Mouse (Mus musculus) thymus, postnatal 10 days (tissue): ENCODE measurements around the gene Zfp775.

Experiments used
- DNase-seq, 2 experiments: peaks; one replicate each; pipeline ENCODE4 v3.0.0; 2021; ENCODE audit warnings: low spot score in 2 of 2

Gene Zfp775

DNA sequence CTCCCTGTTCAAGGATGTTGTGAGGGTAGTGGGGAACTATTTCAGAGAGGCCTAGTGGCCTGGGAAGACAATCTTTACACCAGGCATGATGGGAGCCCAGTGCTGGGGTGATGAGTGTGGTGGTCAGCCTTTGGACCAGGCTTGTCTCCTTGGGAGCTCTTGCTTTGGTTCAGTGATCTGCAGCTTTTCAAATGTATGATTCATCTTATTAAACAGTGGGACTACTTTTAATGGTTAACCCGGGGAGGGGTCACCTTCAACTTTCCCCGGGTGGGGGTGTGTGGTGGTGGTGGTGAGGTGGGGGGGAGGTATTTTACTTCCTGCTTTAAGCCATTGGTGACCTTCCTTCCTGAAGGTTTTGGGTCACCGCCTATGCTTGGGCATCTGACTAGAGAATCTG is 26.5 kb downstream of the Zfp775 start:
- no peak for DNase-seq

DNA sequence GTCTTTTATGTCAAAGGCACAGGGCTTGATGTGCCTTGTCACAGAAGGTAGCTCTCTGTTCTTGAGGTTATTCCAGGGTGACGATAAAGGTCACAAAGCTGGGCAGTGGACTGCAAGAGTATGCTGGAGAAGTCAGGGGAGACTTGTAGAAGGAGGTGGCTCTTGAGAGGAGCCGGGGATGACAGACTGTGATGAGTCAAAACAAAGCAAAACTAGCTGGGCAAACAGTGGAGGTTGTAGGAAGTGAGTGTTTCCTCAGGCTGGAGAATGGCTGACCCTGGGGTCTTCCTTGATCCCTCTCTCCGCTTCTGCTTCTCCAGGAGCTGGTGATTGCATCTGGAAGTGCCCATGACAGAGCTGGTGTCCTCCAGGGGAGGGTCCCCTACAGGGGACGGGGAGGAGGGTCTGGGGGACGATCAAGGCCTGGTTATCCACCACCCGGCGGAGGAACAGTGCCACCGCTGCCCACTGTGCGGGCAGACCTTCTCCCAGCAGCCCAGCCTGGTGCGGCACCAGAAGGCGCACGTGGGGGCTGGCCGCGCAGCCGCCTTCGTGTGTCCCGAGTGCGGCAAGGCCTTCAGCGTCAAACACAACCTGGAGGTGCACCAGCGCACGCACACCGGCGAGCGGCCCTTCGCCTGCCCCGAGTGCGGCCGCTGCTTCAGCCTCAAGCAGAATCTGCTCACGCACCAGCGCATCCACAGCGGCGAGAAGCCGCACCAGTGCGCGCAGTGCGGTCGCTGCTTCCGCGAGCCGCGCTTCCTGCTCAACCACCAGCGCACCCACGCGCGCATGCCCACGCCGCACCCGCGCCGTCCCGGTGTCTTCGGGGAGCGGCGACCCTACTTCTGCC is 27.2 kb downstream of the Zfp775 start:
- peak in 1 of 2 experiments; percentile 41 for DNase-seq

DNA sequence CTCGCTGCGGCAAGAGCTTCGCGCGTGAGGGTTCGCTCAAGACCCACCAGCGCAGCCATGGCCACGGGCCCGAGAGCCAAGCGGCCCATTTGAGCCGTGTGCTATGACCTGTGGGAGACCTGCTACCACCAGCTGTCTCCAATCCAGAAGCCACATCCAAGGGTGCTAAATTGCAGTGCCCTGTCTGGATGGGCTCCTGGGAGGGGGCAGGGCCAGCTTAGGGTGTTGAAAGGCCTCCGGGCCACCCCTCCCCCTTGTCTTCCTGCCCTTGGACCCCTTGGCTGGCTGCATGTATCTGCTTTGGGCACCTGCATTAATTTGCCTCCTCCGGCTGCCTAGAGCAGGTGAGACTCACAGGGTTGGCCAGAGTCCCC is 27.8 kb downstream of the Zfp775 start:
- DNase-seq, result no peak

DNA sequence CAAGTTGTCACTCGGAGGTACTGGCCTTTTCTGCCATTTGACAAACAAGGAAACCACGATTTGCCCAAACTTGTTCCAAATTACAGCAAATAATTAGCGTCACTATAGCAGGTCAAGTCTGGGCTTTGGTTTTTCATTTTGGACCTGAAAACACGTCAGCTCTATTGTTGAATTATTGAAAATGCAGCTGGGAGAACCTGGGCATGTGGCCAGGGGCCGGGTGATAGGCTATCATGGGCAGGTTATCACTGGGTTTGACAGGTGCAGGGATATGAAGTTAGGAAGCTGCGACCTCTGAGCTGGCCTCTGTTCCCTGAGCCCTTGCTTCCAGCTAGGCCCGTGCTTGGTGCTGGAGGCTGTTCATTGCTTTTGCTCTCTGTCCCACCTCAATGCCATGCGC is 29.0 kb downstream of the Zfp775 start:
- DNase-seq, result no peak

DNA sequence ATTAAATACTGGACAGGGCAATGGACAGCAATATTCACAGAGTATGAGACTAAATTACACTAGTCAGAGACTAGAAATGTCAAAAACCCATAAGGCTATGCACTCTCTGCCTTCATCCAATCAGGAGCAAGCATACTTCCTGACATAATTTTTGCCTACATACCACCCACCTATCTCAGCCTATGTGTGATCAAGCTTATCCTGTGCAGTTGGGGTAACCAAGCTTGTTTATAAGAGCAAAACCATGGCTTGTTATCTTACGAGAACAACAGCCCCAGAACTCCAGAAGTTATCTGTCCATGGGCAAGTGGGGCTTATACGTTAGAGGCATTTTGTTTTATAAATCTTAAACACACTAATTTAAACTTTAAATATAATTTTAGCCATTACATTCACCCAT is 33.2 kb downstream of the Zfp775 start:
- DNase-seq, result no peak

DNA sequence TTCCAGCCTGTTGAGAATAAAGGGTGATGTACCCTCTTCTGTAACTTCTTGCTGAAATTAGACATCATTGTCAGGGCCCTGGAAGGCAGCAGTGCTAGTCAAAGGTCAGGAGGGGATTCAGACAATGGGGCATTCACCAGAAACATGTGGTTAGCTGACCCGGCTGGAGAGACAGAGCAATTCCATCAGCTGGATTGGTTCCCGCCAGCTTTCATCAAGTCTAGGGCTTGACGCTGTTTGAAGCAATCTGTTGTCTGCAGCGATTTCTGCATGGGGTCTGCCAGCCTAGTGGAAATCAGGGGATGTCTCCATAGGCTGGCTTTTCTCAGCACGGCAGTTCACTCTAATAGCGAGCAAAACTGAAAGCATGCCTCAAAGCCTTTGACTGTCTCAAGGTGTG is 34.7 kb downstream of the Zfp775 start:
- DNase-seq, result no peak

DNA sequence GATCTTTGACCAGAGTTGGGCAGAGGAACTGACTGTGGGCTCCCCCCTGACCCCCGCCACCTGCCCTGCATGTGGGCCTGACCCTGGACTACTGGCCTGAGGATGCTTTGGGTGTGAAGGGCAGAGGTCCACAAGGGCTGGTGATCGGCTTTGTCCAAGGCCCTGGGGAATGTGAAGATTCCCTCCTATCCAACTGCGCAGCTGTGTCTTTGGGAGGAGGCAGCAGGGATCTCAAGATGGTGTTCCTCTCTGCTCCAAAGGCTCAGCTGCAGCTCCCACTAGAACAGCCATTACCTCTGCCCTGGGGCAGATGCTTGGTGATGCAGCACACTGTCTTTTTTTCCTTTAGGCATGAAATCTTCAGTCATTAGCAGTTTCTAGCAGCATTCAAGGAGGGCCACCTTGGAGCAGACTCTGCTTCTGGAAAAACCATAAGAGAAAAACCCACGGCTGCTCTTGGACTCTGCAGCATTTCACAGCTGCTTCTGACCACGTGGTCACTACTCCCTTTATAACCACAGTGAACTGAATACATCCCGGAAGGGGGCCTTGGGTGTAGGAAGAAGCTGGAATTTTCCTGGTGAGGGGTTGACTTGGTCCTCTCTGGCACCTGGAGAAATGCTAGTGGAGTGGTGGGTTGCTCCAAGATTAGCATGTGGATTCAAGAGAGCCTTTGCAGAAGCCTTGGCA is 36.1 kb downstream of the Zfp775 start:
- DNase-seq, result no peak

DNA sequence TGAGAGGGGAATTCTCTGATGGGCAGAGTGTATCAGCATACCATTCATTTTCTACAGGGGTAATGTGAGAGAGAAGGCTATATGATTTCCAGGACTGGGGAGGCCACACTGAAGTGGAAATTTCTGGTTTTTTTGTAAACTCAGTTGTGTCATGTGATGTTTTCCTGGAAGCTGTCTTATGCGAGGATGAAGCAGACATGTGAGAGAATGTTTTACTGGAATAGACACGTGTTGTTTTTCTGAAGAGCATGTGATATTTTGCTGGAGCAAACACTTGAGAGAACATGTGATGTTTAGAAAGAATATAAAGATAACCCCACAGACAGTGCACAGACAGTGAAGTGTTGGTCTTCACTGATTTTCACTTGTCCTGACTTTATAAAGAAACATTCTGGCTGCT is 36.7 kb downstream of the Zfp775 start:
- no peak for DNase-seq

DNA sequence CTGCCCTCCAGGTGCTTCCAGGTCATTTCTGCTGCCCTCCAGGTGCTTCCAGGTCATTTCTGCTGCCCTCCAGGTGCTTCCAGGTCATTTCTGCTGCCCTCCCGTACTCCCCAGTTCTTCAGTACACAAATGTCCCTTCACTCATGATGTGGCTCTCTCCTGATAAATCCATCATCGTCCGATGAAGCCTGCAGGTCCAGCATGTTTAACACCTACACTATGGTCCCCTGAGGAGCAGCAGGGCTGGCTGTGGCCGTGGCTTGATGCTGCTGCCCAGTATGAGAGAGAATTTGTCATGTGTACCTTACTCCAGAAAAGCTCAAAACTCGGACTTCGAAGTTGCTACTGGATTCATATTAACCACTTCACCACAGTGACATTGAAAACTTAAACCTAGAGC is 39.5 kb downstream of the Zfp775 start:
- DNase-seq, result no peak

DNA sequence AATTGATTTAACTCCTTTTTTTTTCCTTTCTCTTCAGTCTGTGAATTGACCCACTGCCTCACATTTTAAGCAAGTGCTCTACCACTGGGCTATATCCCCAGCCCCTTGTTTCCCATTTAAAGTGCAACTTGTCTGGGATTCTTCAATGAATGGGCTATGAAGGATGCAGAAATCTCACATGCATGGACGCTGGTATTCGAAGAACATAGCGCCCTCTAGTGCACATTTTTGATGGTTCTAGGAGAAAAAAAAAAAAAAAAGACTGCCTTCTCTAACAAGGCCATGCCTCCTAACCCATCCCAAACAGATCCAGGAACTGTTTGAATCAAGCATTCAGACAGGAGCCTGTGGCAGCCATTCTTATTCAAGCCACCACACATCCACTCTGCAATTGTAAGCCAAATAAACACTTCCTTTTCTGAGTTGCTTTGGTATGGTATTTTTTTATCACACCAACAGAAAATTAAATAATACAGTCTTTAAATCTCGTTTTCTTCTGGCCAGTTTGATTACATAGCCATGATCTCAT is 41.0 kb downstream of the Zfp775 start:
- DNase-seq, result peak in 1 of 2 experiments; percentile 60

DNA sequence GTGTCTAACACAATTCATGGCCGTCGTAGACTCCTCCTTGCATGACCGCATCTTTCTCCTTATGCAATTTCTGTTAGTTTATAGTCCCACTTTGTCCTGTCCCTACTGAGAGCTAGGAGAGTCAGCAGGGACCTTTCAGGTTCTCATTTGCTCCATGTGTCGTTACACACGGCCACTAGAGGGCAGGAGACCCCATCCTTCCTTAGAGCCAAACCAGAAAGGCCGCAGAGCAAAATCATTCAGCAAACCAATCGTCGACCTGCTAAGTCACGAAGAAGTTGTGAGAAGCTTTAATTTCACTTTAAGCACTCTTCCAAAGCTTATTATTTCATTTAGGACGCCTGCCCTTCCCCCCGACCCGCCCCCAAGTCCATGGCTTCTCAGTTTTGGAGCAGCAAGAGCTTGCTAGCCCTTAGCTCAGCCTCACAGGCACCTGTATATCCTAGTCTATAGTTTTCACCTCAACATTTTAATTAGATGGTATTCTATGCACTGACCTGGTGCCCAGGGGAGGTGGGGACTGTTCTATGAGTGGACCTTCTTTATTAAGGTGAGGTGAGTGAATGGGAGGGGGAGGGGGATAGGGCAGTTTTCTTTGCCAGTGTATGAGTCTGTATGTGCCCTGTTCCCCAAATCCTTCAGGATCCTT is 43.9 kb downstream of the Zfp775 start:
- DNase-seq, result peak; percentile 56 to 81

DNA sequence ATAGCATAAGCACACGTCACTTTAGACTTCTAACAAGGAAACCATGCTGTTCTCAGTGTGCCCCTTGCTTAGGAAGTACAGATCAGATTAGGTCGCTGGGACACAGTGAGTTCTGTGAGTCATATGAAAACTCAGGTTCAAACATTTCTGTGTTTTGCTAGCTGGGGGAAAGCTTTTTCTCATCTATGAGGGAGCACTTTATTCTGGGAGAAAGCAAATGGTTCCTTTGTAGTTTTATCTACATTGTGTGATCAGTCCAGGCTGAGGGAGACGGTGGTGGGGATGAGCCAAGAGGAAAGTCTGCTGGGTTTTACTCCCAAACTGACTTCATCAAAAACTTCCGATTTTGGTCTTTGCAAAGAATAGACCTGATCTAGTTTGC is 44.4 kb downstream of the Zfp775 start:
- DNase-seq, result no peak

DNA sequence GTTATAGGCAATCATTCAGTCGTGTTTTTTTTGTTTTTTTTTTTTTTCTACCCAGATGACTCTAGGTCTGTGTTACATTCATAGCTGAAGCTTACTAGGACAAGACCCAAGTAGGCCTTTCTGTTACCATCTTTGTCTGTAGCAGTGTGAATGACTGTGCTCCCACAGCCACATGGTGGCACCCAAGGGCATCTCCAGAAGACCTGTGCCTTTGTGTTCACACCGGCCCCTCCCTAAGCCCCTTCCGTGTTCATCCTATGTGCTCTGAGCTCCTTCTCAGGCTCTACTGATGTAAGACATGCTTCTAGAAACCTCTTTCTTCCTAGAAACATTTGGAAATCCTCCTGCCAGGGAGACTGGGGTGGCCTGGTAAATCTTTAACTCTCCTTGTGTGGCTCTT is 45.1 kb downstream of the Zfp775 start, which contains the start of gene Gimap8:
Gene Gimap8 (plus strand): TSS at position 240 of the 400 bp plus-strand sequence.
- peak; percentile 84 to 85 for DNase-seq

DNA sequence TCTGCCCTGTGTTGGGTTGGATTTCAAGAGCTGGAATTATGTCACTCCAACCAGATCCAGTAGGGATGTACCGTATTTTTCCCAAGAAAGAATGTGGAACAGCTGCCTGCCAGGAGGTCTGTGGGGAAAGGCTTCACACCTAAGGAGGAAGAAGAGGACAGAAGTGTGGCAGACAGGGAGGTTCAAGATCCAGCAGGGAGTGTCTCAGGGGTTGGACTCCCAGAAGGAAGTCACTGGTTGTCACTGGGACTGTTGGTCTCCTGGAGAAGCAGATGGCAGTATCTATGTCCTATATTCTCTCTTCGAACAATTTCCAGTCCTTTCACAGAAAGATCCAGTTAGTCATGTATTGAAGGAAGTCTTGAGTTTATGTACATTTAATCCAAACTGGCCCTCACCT is 45.7 kb downstream of the Zfp775 start:
- no peak for DNase-seq

DNA sequence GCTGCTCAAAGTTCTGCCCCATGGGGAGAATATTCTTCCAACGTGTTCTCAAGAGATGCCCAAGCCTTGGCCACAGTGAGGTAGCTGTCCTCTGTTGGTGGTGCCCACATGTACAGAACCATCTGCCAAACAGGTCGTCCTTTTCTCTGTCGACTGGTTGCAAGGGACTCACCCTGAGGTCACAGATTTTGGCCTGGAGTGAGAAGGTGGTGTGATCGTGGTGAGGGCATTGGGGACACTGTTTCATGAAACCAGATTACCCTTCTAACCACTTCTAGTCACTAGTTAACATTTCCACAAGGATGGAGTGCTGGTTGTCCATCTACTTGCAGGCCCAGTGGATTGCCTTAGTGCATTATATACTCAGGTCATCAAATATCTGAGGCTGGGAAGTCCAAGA is 46.9 kb downstream of the Zfp775 start:
- DNase-seq, result no peak

DNA sequence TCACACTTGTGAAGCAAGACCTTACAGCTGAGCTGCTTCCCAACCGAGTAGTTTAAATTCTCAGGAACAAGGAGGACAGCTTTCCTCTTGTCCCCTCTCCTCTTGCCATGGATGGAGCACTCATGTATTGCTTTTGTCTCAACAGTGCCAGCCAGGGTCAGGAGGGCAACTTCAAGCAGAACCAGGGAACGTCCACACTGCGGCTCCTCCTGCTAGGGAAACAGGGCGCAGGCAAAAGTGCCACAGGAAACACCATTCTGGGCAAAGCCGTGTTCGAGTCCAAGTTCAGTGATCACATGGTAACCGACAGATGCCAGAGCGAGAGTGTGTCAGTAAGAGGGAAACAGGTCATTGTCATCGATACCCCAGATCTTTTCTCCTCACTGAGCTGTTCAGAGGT is 48.2 kb downstream of the Zfp775 start:
- no peak for DNase-seq

DNA sequence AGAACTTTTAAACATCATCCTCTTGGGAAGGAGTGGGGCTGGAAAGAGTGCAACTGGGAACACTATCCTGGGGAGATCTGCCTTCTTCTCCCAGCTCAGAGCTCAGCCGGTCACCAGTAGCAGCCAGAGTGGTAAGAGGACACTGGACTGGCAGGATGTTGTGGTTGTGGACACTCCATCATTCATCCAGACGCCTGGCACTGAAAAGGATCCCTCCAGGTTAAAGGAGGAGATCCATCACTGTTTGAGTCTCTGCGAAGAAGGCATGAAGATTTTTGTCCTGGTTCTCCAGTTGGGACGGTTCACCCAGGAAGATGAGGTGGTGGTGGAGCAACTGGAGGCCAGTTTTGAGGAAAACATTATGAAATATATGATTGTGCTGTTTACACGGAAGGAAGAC is 56.9 kb downstream of the Zfp775 start:
- DNase-seq, result no peak

DNA sequence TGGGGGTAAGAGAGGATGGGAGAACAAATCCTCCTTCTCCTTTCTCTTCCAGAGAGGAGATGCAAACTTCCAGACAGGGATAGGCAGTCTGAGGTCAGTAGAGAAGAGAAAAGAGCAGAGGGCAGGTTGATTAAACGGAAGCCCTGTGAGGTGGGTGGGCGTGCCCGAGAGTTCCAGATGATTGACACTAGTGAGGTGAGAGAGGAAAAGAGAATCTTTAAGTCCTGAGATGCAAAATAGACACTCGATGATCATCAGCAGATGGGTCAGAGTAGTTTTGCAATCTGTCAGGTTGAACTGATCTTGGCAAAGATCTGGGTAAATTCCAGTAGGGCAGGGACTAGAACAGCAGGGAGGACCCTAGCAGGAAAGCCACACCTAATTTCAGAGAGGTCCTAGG is 62.9 kb downstream of the Zfp775 start:
- no peak for DNase-seq

DNA sequence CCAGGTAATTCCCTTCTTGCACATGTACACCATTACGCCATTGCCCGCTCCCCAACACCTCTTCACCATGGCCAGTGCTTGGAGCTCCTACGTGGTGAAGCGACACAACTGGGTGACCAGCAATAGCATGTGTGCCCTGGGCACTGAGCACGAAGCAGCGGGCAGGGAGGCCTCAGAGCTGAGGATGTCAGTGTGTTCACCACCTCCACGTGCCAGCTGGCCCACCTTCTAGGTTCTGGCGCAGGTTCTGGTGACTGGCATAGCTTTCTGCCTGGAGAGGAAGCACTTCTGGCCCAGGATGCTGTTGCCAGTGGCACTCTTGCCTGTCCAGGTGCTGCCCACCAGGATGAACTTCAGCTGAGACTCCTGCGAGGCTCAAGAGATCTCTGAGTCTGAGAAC is 63.6 kb downstream of the Zfp775 start:
- DNase-seq, result peak in 1 of 2 experiments; percentile 2

DNA sequence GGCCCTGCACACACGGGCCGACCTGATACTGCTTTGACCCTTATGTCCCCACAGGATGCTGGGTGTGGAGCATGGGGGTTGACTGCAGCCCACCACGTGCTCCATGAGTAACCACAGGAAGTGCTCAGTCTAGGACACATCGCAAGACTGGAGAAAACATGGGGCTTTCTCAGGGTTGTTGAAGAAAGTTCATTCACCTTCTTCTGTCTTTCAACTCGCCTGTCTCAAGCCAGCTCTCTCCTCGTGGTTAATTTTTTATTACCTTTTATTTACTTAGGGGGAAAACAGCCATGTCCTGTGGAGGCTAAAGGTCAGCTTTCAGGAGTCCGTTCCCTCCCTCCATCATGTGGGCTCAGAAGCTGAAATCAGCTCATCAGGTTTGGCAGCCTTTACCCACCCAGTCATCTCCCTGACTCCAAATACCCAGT is 64.3 kb downstream of the Zfp775 start:
- DNase-seq, result peak in 1 of 2 experiments; percentile 3

DNA sequence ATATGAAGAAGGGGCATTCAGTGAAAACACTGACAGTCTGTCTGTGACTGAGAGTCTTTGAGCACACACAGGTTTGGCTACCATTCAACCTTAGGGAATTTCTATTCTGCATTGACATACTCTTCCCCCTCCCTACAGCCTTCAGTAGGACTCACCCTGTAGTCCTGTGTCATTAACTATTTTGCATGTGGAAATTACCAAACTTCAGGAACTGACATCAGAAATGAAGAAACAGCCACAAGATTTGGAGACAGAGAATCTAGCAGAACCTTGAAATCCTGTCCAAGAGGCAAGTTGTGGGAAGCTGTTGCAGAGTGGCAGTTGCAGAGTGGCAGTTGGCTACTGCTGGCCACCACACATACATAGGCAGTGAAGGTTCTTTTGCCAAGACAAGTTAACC is 66.2 kb downstream of the Zfp775 start:
- no peak for DNase-seq

DNA sequence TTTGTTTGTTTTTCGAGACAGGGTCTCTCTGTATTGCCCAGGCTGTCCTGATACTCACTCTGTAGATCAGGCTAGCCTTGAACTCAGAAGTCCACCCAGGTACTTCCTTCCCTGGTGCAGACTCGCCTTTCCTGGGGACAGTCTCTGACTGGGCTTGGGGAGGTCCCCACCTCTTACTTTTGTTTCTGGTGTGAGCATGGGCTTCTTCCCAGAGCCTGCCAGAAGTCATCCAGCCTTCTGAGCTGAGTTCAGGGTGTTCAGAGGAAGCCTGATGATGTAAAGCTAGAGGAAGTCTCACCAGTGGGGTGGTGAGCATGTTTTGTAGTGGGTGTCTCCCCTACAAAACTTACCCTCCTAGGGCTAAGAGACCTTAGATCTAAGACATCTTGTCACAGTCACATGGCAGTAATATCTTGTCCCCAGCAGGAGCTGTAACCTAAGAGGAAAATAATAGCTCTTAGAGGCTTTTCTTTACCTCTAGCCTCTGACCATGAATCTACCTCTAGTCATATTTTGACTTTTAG is 67.6 kb downstream of the Zfp775 start:
- DNase-seq, result peak in 1 of 2 experiments; percentile 2
